Mouse (Mus musculus): ENCODE data around the gene Fcgbp. TPM values are rescaled to one million over a fixed set of nuclear protein-coding genes. Genes with fewer than 3 reads are reported as not detected.
"Not testable (repeated sequence)": the region's sequence is repeated elsewhere in the genome, so short reads cannot be mapped to it uniquely, and the experiment has no call there.

The Fcgbp gene
- polyA plus RNA-seq, 1 experiment, result not detected

DNA sequence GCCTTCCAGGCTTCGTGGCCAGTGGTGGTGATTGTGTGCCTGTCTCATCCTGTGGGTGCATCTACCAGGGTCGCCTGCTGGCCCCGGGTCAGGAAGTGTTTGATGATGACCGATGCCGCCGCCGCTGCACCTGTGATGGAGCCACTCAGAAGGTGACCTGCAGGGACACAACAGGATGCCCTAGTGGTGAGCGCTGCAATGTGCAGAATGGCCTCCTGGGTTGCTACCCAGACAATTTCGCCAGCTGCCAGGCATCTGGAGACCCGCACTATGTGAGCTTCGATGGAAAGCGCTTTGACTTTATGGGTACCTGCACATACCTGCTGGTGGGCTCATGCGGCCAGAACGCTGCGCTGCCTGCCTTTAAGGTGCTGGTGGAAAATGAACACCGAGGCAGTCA lies 15.2 kb downstream of the Fcgbp start:
- Histone ChIP-seq H3K79me2 (ENCODE audit: control insufficient read depth, insufficient read depth) (no peaks in the 10 kb centered on the region), H3K27me3 (ENCODE audit: control insufficient read depth, insufficient read depth, insufficient read length) (peaks cover 70% of the 10 kb centered on the region), H3ac (ENCODE audit: control insufficient read depth, insufficient read length) (no peak overlapping the region), H3K4me3 (no peak overlapping the region), H3K4me2 (ENCODE audit: low read depth) (no peak overlapping the region), H3K36me3 (ENCODE audit: control insufficient read depth, insufficient read depth) (no peaks in the 10 kb centered on the region)
- TF ChIP-seq POLR2AphosphoS2 (IDR thresholded peaks at IDR 0.05; ENCODE audit: insufficient read length, low read depth) (no peak), TCF3 (IDR thresholded peaks at IDR 0.05; ENCODE audit: insufficient read length, low read depth) (no peak)

DNA sequence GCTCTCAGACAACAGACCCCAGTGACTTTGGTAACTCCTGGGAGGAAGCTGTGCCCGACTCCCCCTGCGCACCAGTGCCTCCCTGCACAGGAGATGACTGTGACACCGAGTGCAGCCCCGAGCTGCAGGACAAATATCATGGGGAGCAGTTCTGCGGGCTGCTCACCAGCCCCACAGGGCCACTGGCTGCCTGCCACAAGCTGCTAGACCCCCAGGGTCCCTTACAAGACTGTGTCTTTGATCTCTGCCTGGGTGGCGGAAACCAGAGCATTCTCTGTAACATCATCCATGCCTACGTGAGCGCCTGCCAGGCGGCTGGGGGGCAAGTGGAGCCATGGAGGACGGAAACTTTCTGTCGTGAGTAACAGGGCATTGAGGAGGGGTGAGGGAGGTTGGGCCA lies 22.5 kb downstream of the Fcgbp start:
- Histone ChIP-seq H3K36me3 (ENCODE audit: control insufficient read depth, insufficient read depth) (no peaks in the 10 kb centered on the region), H3K4me3 (no peak overlapping the region), H3K4me2 (ENCODE audit: low read depth) (no peak overlapping the region), H3K79me2 (ENCODE audit: control insufficient read depth, insufficient read depth) (no peaks in the 10 kb centered on the region), H3K27me3 (ENCODE audit: control insufficient read depth, insufficient read depth, insufficient read length) (peaks cover 54% of the 10 kb centered on the region), H3ac (ENCODE audit: control insufficient read depth, insufficient read length) (no peak overlapping the region)
- TF ChIP-seq TCF12 (IDR thresholded peaks at IDR 0.05; ENCODE audit: insufficient read depth, poor library complexity, severe bottlenecking) (no peak), REST (IDR thresholded peaks at IDR 0.05; ENCODE audit: insufficient read depth, insufficient read length) (no peak), MYOD1 (IDR thresholded peaks at IDR 0.05; ENCODE audit: control insufficient read depth in 1 of 3, insufficient read length in 2 of 3, low read depth in 2 of 3) (no peak), SRF (IDR thresholded peaks at IDR 0.05; ENCODE audit: control insufficient read depth, insufficient read length, low read depth) (no peak), MAX (IDR thresholded peaks at IDR 0.05; ENCODE audit: low read depth) (no peak), E2F4 (IDR thresholded peaks at IDR 0.05; ENCODE audit: insufficient read depth) (no peak), USF1 (IDR thresholded peaks at IDR 0.05; ENCODE audit: low read depth) (no peak), CEBPB (IDR thresholded peaks at IDR 0.05; ENCODE audit: insufficient read depth, poor library complexity, severe bottlenecking) (no peak)

DNA sequence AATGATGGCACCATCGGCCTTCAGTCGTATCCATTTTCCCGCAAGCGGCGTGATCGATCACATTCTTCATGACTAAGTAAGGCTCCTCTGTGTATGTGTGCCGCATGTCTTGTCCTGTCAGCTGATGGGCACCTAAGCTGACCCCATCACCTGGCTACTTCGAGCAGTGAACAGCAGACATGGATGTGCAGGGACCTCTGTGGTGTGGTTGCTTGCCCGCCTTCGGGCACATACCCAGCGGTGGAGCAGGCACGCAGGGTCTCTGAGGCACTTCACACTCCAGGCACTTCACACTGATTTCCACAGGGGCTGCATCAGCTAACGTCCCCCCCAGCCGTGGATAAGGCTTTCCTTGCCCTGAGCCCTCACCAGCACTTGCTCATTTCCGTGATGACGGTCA lies 28.1 kb downstream of the Fcgbp start:
- Histone ChIP-seq H3K4me2 (ENCODE audit: low read depth) (no peak overlapping the region), H3ac (ENCODE audit: control insufficient read depth, insufficient read length) (no peak overlapping the region), H3K27me3 (ENCODE audit: control insufficient read depth, insufficient read depth, insufficient read length) (peaks cover 24% of the 10 kb centered on the region), H3K79me2 (ENCODE audit: control insufficient read depth, insufficient read depth) (no peaks in the 10 kb centered on the region), H3K36me3 (ENCODE audit: control insufficient read depth, insufficient read depth) (no peaks in the 10 kb centered on the region), H3K4me3 (no peak overlapping the region)
- TF ChIP-seq MAX (IDR thresholded peaks at IDR 0.05; ENCODE audit: low read depth) (no peak), POLR2AphosphoS2 (IDR thresholded peaks at IDR 0.05; ENCODE audit: insufficient read length, low read depth) (no peak), E2F4 (IDR thresholded peaks at IDR 0.05; ENCODE audit: insufficient read depth) (no peak), POLR2A (IDR thresholded peaks at IDR 0.05; ENCODE audit: insufficient read length, low read depth) (no peak), CEBPB (IDR thresholded peaks at IDR 0.05; ENCODE audit: insufficient read depth, poor library complexity, severe bottlenecking) (no peak), REST (IDR thresholded peaks at IDR 0.05; ENCODE audit: insufficient read depth, insufficient read length) (no peak), MYOD1 (IDR thresholded peaks at IDR 0.05; ENCODE audit: control insufficient read depth in 1 of 3, insufficient read length in 2 of 3, low read depth in 2 of 3) (no peak), TCF12 (IDR thresholded peaks at IDR 0.05; ENCODE audit: insufficient read depth, poor library complexity, severe bottlenecking) (no peak), MYOG (IDR thresholded peaks at IDR 0.05; ENCODE audit: control insufficient read depth in 1 of 3, insufficient read depth in 1 of 3, insufficient read length in 2 of 3, low read depth in 2 of 3) (no peak), USF1 (IDR thresholded peaks at IDR 0.05; ENCODE audit: low read depth) (no peak), SRF (IDR thresholded peaks at IDR 0.05; ENCODE audit: control insufficient read depth, insufficient read length, low read depth) (no peak), TCF3 (IDR thresholded peaks at IDR 0.05; ENCODE audit: insufficient read length, low read depth) (no peak)

DNA sequence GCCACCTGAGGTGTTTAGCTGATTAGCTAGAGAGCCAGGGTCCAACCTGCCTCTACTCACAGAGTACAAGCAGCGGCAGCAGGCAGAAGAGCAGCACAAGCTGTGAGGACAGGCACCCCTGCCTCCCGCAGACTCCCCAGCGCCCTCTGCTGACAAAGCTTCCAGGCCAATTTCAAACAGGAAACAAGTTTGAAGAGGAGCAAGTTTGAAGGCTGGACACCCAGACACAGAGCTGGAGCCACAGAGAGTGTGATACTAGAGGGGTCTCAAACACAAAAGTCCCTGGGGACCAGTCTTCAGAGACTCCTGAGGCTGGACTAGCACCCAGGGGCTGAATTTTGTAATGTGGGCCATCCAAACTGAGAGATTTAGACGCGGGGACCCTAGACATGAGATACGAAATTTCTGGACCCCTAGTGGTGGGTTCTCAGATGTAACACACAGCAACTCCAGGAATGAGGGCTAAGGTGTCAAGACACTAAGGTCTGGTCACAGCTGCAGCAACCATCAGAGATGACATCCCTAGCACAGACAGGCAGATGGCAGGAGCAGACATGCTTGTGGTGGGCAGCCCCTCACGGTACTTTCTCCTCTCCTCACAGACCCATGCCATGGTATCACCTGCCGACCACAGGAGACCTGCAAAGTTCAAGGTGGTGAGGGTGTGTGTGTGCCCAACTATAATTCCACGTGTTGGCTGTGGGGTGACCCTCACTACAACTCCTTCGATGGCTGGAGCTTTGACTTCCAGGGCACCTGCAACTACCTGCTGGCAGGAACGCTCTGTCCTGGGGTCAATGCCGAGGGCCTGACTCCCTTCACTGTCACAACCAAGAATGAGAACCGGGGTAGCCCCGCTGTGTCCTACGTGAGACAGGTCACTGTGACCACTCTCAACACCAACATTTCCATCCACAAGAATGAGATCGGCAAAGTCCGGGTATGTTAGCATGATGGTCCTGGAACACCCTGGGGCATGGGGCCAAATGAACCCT lies 29.9 kb downstream of the Fcgbp start:
- no peak overlapping the region for H3K4me3 ChIP-seq
- H3K36me3 ChIP-seq (ENCODE audit: control insufficient read depth, insufficient read depth), result no peaks in the 10 kb centered on the region
- H3K79me2 ChIP-seq (ENCODE audit: control insufficient read depth, insufficient read depth), result no peaks in the 10 kb centered on the region
- H3K4me2 ChIP-seq (ENCODE audit: low read depth), result no peak overlapping the region
- peaks cover 30% of the 10 kb centered on the region for H3K27me3 ChIP-seq (ENCODE audit: control insufficient read depth, insufficient read depth, insufficient read length)
- H3ac ChIP-seq (ENCODE audit: control insufficient read depth, insufficient read length), result no peak overlapping the region
- TF ChIP-seq MYOG (IDR thresholded peaks at IDR 0.05; ENCODE audit: control insufficient read depth in 1 of 3, insufficient read depth in 1 of 3, insufficient read length in 2 of 3, low read depth in 2 of 3), result no peak
- TF ChIP-seq TCF12 (IDR thresholded peaks at IDR 0.05; ENCODE audit: insufficient read depth, poor library complexity, severe bottlenecking), result no peak
- no peak for TF ChIP-seq E2F4 (IDR thresholded peaks at IDR 0.05; ENCODE audit: insufficient read depth)
- no peak for TF ChIP-seq CEBPB (IDR thresholded peaks at IDR 0.05; ENCODE audit: insufficient read depth, poor library complexity, severe bottlenecking)
- TF ChIP-seq POLR2A (IDR thresholded peaks at IDR 0.05; ENCODE audit: insufficient read length, low read depth), result no peak
- TF ChIP-seq MAX (IDR thresholded peaks at IDR 0.05; ENCODE audit: low read depth), result no peak
- no peak for TF ChIP-seq SRF (IDR thresholded peaks at IDR 0.05; ENCODE audit: control insufficient read depth, insufficient read length, low read depth)
- TF ChIP-seq USF1 (IDR thresholded peaks at IDR 0.05; ENCODE audit: low read depth), result no peak
- no peak for TF ChIP-seq POLR2AphosphoS2 (IDR thresholded peaks at IDR 0.05; ENCODE audit: insufficient read length, low read depth)
- no peak for TF ChIP-seq REST (IDR thresholded peaks at IDR 0.05; ENCODE audit: insufficient read depth, insufficient read length)
- no peak for TF ChIP-seq MYOD1 (IDR thresholded peaks at IDR 0.05; ENCODE audit: control insufficient read depth in 1 of 3, insufficient read length in 2 of 3, low read depth in 2 of 3)
- TF ChIP-seq TCF3 (IDR thresholded peaks at IDR 0.05; ENCODE audit: insufficient read length, low read depth), result no peak

DNA sequence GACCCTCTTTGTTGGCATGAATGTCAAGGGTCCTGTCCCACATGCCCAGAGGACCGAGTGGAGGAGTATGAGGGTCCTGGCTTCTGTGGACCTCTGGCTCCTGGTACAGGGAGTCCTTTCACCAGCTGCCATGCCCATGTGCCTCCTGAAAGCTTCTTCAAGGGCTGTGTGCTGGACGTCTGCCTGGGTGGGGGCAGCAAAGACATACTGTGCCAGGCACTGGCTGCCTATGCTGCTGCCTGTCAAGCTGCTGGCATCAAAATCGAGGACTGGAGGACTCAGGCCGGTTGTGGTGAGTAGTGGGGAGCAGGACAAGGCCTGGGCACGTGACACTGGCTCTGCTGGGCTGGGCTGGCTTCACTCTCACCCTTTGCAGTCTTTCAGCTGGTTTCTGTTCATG lies 31.9 kb downstream of the Fcgbp start:
- H3K79me2 ChIP-seq (ENCODE audit: control insufficient read depth, insufficient read depth); H3ac ChIP-seq (ENCODE audit: control insufficient read depth, insufficient read length); H3K4me2 ChIP-seq (ENCODE audit: low read depth); H3K36me3 ChIP-seq (ENCODE audit: control insufficient read depth, insufficient read depth); H3K4me3 ChIP-seq: not testable (repeated sequence)
- H3K27me3 ChIP-seq (ENCODE audit: control insufficient read depth, insufficient read depth, insufficient read length), result peaks cover 46% of the 10 kb centered on the region
